Mouse (Mus musculus): Measurements from ENCODE around the gene Efr3b.

The Efr3b gene

GRCm38 (mm10) chr12:4038061-4039041 lies at the start of gene Efr3b:
TSS of gene Efr3b (minus strand) at chr12:4038915.
- CTCF ChIA-PET = no interaction called here

- CTCF ChIA-PET = interaction anchor here (0.6 kb wide), 1 partner anchor 512 kb away, joined by 3 read pairs; no protein-coding TSS in a partner anchor
These were observed 44.7 kb upstream of the Efr3b start for GRCm38 (mm10) chr12:4083441-4083840.

- CTCF ChIA-PET = no interaction called here
These were observed 43.7 kb upstream of the Efr3b start, which contains the start of gene Dnajc27 for GRCm38 (mm10) chr12:4082132-4083001. TSS of gene Dnajc27 (plus strand) at chr12:4082583.

- CTCF ChIA-PET = no interaction called here
These were observed 41.6 kb upstream of the Efr3b start for GRCm38 (mm10) chr12:4080311-4080710.

GRCm38 (mm10) chr12:4078069-4078468 lies 39.4 kb upstream of the Efr3b start:
- CTCF ChIA-PET = no interaction called here

GRCm38 (mm10) chr12:4076383-4076782 lies 37.7 kb upstream of the Efr3b start:
- CTCF ChIA-PET = interaction anchor here (0.6 kb wide), 1 partner anchor 636 kb away, joined by 4 read pairs; no protein-coding TSS in a partner anchor

GRCm38 (mm10) chr12:4075407-4075806 lies 36.7 kb upstream of the Efr3b start:
- CTCF ChIA-PET = no interaction called here

GRCm38 (mm10) chr12:4071671-4072070 lies 33.0 kb upstream of the Efr3b start:
- CTCF ChIA-PET = no interaction called here

- CTCF ChIA-PET = no interaction called here
These were observed 29.8 kb upstream of the Efr3b start for GRCm38 (mm10) chr12:4068551-4068950.

- CTCF ChIA-PET = no interaction called here
These were observed 28.2 kb upstream of the Efr3b start for GRCm38 (mm10) chr12:4066681-4067459.

- CTCF ChIA-PET = no interaction called here
These were observed 27.2 kb upstream of the Efr3b start for GRCm38 (mm10) chr12:4065944-4066343.

GRCm38 (mm10) chr12:4065498-4065897 lies 26.8 kb upstream of the Efr3b start:
- CTCF ChIA-PET = no interaction called here

GRCm38 (mm10) chr12:4059683-4060082 lies 21.0 kb upstream of the Efr3b start:
- CTCF ChIA-PET = interaction anchor here (0.6 kb wide), 1 partner anchor 134 kb away, joined by 4 read pairs; no protein-coding TSS in a partner anchor

- CTCF ChIA-PET = no interaction called here
These were observed 19.6 kb upstream of the Efr3b start for GRCm38 (mm10) chr12:4058321-4058720.

GRCm38 (mm10) chr12:4054845-4055244 lies 16.1 kb upstream of the Efr3b start:
- CTCF ChIA-PET = no interaction called here

- CTCF ChIA-PET = no interaction called here
These were observed 14.9 kb upstream of the Efr3b start for GRCm38 (mm10) chr12:4053643-4054042.

- CTCF ChIA-PET = no interaction called here
These were observed 12.2 kb upstream of the Efr3b start for GRCm38 (mm10) chr12:4050861-4051425.

GRCm38 (mm10) chr12:4048031-4048430 lies 9.3 kb upstream of the Efr3b start:
- CTCF ChIA-PET = no interaction called here

- CTCF ChIA-PET = no interaction called here
These were observed 7.3 kb upstream of the Efr3b start for GRCm38 (mm10) chr12:4045992-4046391.

- CTCF ChIA-PET = no interaction called here
These were observed 3.7 kb upstream of the Efr3b start for GRCm38 (mm10) chr12:4042411-4042810.

- CTCF ChIA-PET = interaction anchor here (0.5 kb wide), 1 partner anchor 26 kb away, joined by 3 read pairs; no protein-coding TSS in a partner anchor
These were observed 331 bp upstream of the Efr3b start for GRCm38 (mm10) chr12:4039046-4039445.

Measured in spleen, embryonic (tissue).